Mouse (Mus musculus) CH12.LX (cell line): Measurements from ENCODE around the gene Ccl5. TPM values are rescaled to one million over a fixed set of nuclear protein-coding genes. Genes with fewer than 3 reads are reported as not detected.

Experiments used
- DNase-seq: peaks from one replicate; pipeline ENCODE4 v3.0.0-alpha.2; 2013; ENCODE audit errors: extremely low read depth
- H3K27ac ChIP-seq: 2 replicates; pipeline ENCODE4 v1.5.1; 2012; ENCODE audit warnings: low read depth, mild to moderate bottlenecking, control low read depth, moderate library complexity; ENCODE audit not compliant: insufficient read depth
- H3K27me3 ChIP-seq: replicated peaks from 2 replicates; pipeline ENCODE3; 2012; ENCODE audit warnings: inconsistent platforms
- H3K36me3 ChIP-seq, 2 experiments: replicated peaks in 1 of 2; 2 replicates each; pipeline versions ENCODE3 to v1.6.1; 2012; ENCODE audit warnings: inconsistent platforms in 1 of 2, low read length in 1 of 2, mild to moderate bottlenecking in 1 of 2, mixed read lengths in 1 of 2, moderate library complexity in 1 of 2; ENCODE audit not compliant: control insufficient read depth in 1 of 2, insufficient read depth in 1 of 2
- H3K4me1 ChIP-seq, 2 experiments: 2 replicates each; pipeline ENCODE4 v1.6.1; 2012; ENCODE audit warnings: inconsistent platforms in 1 of 2, moderate library complexity in 1 of 2; ENCODE audit not compliant: insufficient read depth in 2 of 2, control insufficient read depth in 1 of 2
- H3K4me2 ChIP-seq: 2 replicates; pipeline ENCODE4 v1.6.1; 2012; ENCODE audit warnings: low read depth, mild to moderate bottlenecking, control low read depth; ENCODE audit not compliant: poor library complexity, insufficient read depth, severe bottlenecking
- H3K4me3 ChIP-seq, 3 experiments: fragments of 150-350 bp in 1 of 3; sonication (generic) in 1 of 3; replicated peaks in 1 of 3; 2 replicates each; pipeline versions ENCODE3 to v1.5.1; 2011 to 2012; ENCODE audit warnings: low read depth in 2 of 3, low read length in 2 of 3, mild to moderate bottlenecking in 2 of 3, moderate library complexity in 2 of 3, control low read depth in 1 of 3, improper control_type of control experiment in 1 of 3, inconsistent platforms in 1 of 3, mixed read lengths in 1 of 3; ENCODE audit not compliant: poor library complexity in 1 of 3
- H3K79me2 ChIP-seq: replicated peaks from 2 replicates; pipeline ENCODE4 v1.6.1; 2012; ENCODE audit warnings: mild to moderate bottlenecking, moderate library complexity; ENCODE audit not compliant: control insufficient read depth, poor library complexity, insufficient read depth, severe bottlenecking; ENCODE audit errors: extremely low read depth
- H3K9ac ChIP-seq: 2 replicates; pipeline ENCODE4 v1.6.1; 2012; ENCODE audit warnings: low read depth, mild to moderate bottlenecking, control low read depth, moderate library complexity; ENCODE audit not compliant: insufficient read depth
- H3K9me3 ChIP-seq: replicated peaks from 2 replicates; pipeline ENCODE3; 2012; ENCODE audit warnings: low read length, inconsistent platforms, mixed read lengths
- BHLHE40 ChIP-seq: IDR thresholded peaks from 2 replicates; pipeline ENCODE4 v1.6.1; 2011; ENCODE audit warnings: mild to moderate bottlenecking, low read depth, low read length, improper control_type of control experiment
- CHD2 ChIP-seq: IDR thresholded peaks from 2 replicates; pipeline ENCODE4 v1.6.1; 2011; ENCODE audit warnings: low read length, improper control_type of control experiment
- ETS1 ChIP-seq: conservative IDR thresholded peaks from 2 replicates; pipeline ENCODE4 v1.6.1; 2012; ENCODE audit warnings: low read depth, mild to moderate bottlenecking, inconsistent platforms, low read length, improper control_type of control experiment, moderate library complexity
- GABPA ChIP-seq: IDR thresholded peaks from 2 replicates; pipeline ENCODE4 v1.6.1; 2012; ENCODE audit warnings: low read depth, low read length, improper control_type of control experiment, inconsistent platforms; ENCODE audit not compliant: insufficient replicate concordance
- JUN ChIP-seq: IDR thresholded peaks from 2 replicates; pipeline ENCODE4 v1.6.1; 2011; ENCODE audit warnings: low read depth, mild to moderate bottlenecking, low read length, improper control_type of control experiment, moderate library complexity; ENCODE audit not compliant: insufficient read depth
- KAT2A ChIP-seq: IDR thresholded peaks from 2 replicates; pipeline ENCODE4 v1.6.1; 2012; ENCODE audit warnings: low read length, improper control_type of control experiment, inconsistent platforms; ENCODE audit not compliant: insufficient replicate concordance
- MAFK ChIP-seq: IDR thresholded peaks from 2 replicates; pipeline ENCODE4 v1.6.1; 2011; ENCODE audit warnings: low read length, improper control_type of control experiment; ENCODE audit not compliant: insufficient replicate concordance
- MAX ChIP-seq: IDR thresholded peaks from 2 replicates; pipeline ENCODE4 v1.6.1; 2011; ENCODE audit warnings: low read length, improper control_type of control experiment
- MAZ ChIP-seq: IDR thresholded peaks from 2 replicates; pipeline ENCODE4 v1.6.1; 2012; ENCODE audit warnings: low read depth, mild to moderate bottlenecking, inconsistent platforms, low read length, improper control_type of control experiment, moderate library complexity
- MEF2A ChIP-seq: IDR thresholded peaks from 2 replicates; pipeline ENCODE4 v1.6.1; 2014; ENCODE audit warnings: low read depth, mild to moderate bottlenecking, inconsistent platforms, low read length, improper control_type of control experiment, borderline replicate concordance
- MXI1 ChIP-seq: IDR thresholded peaks from 2 replicates; pipeline ENCODE4 v1.6.1; 2011; ENCODE audit warnings: mild to moderate bottlenecking, low read depth, low read length, improper control_type of control experiment
- PAX5 ChIP-seq: IDR thresholded peaks from 2 replicates; pipeline ENCODE4 v1.6.1; 2012; ENCODE audit warnings: low read length, inconsistent platforms, mixed read lengths
- SMC3 ChIP-seq: IDR thresholded peaks from 2 replicates; pipeline ENCODE4 v1.6.1; 2011; ENCODE audit warnings: low read depth, low read length, improper control_type of control experiment
- TBP ChIP-seq: conservative IDR thresholded peaks from 2 replicates; pipeline ENCODE4 v1.6.1; 2011; ENCODE audit warnings: low read depth, low read length, improper control_type of control experiment
- TCF12 ChIP-seq: IDR thresholded peaks from 2 replicates; pipeline ENCODE4 v1.6.1; 2014; ENCODE audit warnings: low read depth, mild to moderate bottlenecking, inconsistent platforms, low read length, improper control_type of control experiment
- USF1 ChIP-seq: IDR thresholded peaks from 2 replicates; pipeline ENCODE4 v1.6.1; 2014; ENCODE audit warnings: low read depth, mild to moderate bottlenecking, inconsistent platforms, low read length, improper control_type of control experiment
- ZC3H11A ChIP-seq: IDR thresholded peaks from 2 replicates; pipeline ENCODE4 v1.6.1; 2012; ENCODE audit warnings: low read depth, mild to moderate bottlenecking, inconsistent platforms, low read length, improper control_type of control experiment
- ZMIZ1 ChIP-seq: IDR thresholded peaks from 2 replicates; pipeline ENCODE4 v1.6.1; 2012; ENCODE audit warnings: low read depth, mild to moderate bottlenecking, inconsistent platforms, low read length, improper control_type of control experiment
- dilution Hi-C: fragments of 300-500 bp; cut with MboI; formaldehyde crosslinking; loops from 2 replicates; pipeline ENCODE4 v1.14.3; 2020; ENCODE audit warnings: low sequenced_read_pairs; ENCODE audit not compliant: extremely low pct_unique_long_range_greater_than_20kb, extremely low pct_ligation_motif_present
- in situ Hi-C: fragments of 300-500 bp; cut with MboI; formaldehyde crosslinking; loops from 3 replicates; pipeline ENCODE4 v1.14.3; 2019; ENCODE audit warnings: low sequenced_read_pairs, low pct_ligation_motif_present, low pct_unique_long_range_greater_than_20kb, mixed read lengths
- polyA plus RNA-seq: library from polyadenylated mRNA; unstranded; fragments of >175 nt; gene quantifications from 2 replicates; pipeline ENCODE4 v1.2.1, GENCODE M21; 2012; ENCODE audit warnings: low read depth; ENCODE audit not compliant: insufficient read length
- total RNA-seq, 2 experiments: library from RNA; depleted of rRNA; stranded (reverse); fragments of 300-350 nt in 1 of 2; fragments of >200 nt in 1 of 2; gene quantifications; 2 replicates each; pipeline ENCODE4 v1.2.3; 2012 to 2014

Ccl5 gene
- total and polyA plus RNA-seq, 3 experiments, result 0.60 to 1.3 (median 0.68) TPM

- Histone ChIP-seq H3K27me3 (peaks cover 1% of the 10 kb centered on the region), H3K4me3 (no peak overlapping the region), H3K79me2 (no peaks in the 10 kb centered on the region), H3K4me1 (peaks cover 0 to 26% of the 10 kb centered on the region in 2 experiments; a peak in 2 of 4 replicates), H3K27ac (no peak overlapping the region), H3K9ac (no peak overlapping the region), H3K36me3 (no peaks in the 10 kb centered on the region), H3K4me2 (no peak overlapping the region), H3K9me3 (no peaks in the 10 kb centered on the region)
- TF ChIP-seq TCF12 (no peak), MEF2A (no peak), BHLHE40 (no peak), JUN (no peak), CHD2 (no peak)
- dilution Hi-C loops (no loop called here), in situ Hi-C loops (loop anchor here (5.0 to 25.0 kb wide), 3 partner anchors 69 to 374 kb away; partner anchors contain the start of genes Ddx52 and Wfdc21)
- no peak for DNase-seq
Observed at GRCm38 (mm10) chr11:83563754-83564153, 33.4 kb upstream of the Ccl5 start.

- Histone ChIP-seq H3K27me3 (peaks cover 3% of the 10 kb centered on the region), H3K4me3 (no peak overlapping the region), H3K79me2 (no peaks in the 10 kb centered on the region), H3K27ac (no peak overlapping the region), H3K9me3 (no peaks in the 10 kb centered on the region), H3K4me1 (peaks cover 2 to 28% of the 10 kb centered on the region in 2 experiments; a peak in 3 of 4 replicates), H3K36me3 (no peaks in the 10 kb centered on the region), H3K4me2 (no peak overlapping the region), H3K9ac (no peak overlapping the region)
- dilution Hi-C loops, result no loop called here
- TF ChIP-seq ETS1 (no peak), MAZ (no peak), GABPA (no peak), MXI1 (no peak), PAX5 (no peak), MAFK (no peak), ZMIZ1 (no peak), USF1 (no peak), ZC3H11A (no peak), KAT2A (no peak), MAX (no peak), TBP (no peak), SMC3 (no peak)
- DNase-seq, result no peak
- in situ Hi-C loops, result loop anchor here (5.0 to 25.0 kb wide), 3 partner anchors 70 to 375 kb away; partner anchors contain the start of genes Ddx52 and Wfdc21
Observed at GRCm38 (mm10) chr11:83562311-83562887, 32.1 kb upstream of the Ccl5 start.
